Mouse (Mus musculus) testis, postnatal 14 days (tissue): Measurements from ENCODE around the gene Tpt1.

Experiments
- DNase-seq: peaks from one replicate; pipeline ENCODE4 v3.0.0; 2021; ENCODE audit warnings: low spot score

The Tpt1 gene

DNA sequence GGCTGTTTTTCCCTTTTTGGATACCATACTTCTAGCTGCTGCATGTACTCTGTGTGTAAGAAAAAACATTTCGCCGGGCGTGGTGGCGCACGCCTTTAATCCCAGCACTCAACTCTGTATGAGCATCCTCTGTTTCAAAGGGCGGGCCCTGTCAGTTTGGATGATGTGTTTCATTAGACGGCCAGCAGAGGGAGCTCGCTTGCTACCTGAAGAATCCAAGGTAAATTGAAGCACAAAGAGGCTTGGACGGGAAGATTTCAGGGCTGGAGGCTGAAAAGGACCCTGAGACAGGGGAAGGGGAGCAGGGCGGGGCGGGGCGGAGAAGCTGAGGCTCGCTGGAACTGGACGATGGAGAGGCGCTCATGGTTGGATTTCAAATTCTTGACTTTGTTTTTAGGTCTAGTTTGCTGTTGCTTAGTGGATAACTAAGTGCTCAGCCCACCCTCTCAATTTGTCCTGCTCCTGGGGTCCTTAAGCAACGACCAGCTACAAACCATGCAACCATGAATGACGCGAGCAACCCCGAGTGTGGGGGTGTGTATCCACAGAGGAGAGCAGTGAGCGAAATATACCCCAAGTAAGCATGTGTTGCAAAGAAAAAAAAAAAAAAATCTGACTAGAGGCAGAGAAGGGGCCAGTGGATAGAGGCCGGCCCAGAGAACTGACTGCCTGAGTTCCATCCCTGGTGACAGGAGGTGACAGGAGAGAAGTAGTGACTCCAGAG, 31.6 kb downstream of the Tpt1 start:
- DNase-seq: peak; percentile 65

DNA sequence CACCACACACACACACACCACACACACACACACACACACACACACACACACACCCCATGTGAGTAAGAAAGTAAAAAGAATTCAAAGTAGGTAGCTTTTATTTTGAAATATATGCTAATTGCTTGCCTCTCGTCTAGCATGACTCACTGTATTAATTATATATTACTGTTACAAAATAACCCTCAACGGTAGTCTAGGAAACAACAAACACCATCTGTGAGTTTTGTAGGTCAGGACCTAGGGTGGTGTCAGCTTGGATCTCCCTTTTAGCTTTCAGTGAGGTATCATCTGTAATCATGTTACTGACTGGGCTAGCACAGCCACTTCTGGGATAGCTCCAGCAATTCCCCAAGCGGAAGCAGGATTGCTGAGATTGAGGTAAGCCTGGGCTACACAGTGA, 32.4 kb downstream of the Tpt1 start:
- DNase-seq: no peak

DNA sequence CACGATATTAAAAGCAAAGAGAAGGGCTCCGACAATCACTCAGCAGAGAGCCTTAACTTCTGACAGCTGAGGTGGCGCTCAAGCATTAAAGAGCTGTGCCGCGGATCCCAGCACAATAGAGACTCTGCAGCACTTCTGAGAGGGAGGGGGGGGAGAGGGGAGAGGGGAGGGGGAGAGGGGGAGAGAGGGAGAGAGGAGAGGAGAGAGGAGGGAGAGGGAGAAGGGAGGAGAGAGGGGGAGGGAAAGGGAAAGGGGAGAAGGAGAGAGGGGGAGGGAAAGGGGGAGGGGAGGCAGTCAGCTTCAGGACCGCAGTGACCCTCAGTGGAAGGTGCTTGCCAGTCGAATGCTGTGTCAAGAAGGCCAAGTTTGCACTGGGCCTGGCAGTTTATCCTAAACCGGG, 34.1 kb downstream of the Tpt1 start:
- DNase-seq: no peak

DNA sequence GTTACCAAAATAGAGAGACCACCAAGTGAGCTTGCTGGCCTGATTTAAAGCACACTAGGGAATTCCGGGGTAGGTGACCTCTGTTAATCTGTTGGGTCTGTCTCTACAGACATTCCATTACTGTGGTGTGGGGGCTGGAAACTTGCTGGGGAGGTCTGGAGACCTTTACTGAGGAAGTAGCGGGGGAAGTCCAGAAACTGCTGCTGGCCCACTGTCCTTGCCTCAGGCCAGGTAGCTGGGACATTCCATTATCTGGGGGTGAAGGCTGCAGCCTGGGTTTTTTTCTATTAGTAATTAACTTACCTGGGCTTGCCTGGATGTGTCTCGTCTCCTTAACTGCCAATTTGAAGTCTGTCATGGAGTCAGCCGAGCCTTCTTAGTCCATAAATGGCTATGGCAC, 37.0 kb downstream of the Tpt1 start:
- DNase-seq: no peak

DNA sequence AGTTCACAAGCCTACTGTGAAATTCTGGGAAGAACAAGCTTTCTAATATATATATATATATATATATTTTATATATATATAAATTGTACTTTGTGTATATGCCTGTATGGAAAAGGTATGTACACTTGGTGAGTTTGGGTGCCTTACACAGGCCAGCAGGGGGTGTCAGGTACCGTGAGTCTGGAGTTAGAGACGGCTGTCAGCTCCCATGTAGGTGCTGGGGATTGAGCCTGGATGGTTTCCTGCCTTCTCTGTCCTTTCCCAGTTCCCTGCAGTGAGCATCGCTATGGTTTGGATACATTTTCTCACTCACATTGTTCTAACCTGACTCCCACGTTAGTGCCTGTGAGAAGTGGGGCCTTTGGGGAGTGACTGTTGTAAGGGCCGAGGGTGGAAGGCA, 38.4 kb downstream of the Tpt1 start:
- DNase-seq: no peak

GRCm38 (mm10) chr14:75883873-75884272, 39.0 kb downstream of the Tpt1 start:
- DNase-seq: no peak

DNA sequence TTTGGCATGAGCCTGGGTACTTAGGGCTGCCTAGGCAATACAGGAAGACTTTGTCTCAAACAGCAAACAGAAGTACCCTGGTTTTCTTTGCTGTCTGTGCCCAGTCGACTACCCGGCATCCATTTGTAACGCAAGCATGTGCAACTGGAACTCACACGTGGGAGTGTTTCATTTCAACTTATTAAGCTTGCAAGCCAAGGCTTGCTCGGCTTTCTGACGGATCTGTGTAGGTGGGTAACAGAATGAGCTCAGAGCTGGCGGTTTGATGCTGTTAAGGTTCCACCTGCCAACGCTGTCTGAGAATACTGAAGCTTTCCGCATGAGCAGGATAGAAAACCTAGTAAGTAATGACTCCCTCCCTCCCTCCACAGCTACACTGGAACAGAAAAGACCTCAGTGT, 47.2 kb downstream of the Tpt1 start:
- DNase-seq: no peak
